ENCODE assay signal across 28 mouse cellular contexts in genomic region chr13:59689843-59690242, GRCm38 (mm10). TPM values are rescaled to one million over a fixed set of nuclear protein-coding genes. Genes with fewer than 3 reads are reported as not detected.
DNase-seq lines count a peak whose midpoint lies in the region; ATAC-seq and TF ChIP-seq lines count a peak whose summit lies in the region.
"Had no signal": no experiment of that assay in that cellular context is flagged by ENCODE, and none has a peak within 500 bp of the region (broad histone marks: within the 10 kb centered on the region; RNA-seq: fewer than 3 reads in every experiment).

No protein-coding gene starts in this region.

- 97% methylated on average over 3 of the region's 3 CpGs for WGBS in midbrain, embryonic 11.5 days
- 94% methylated on average over 3 of the region's 3 CpGs for WGBS in midbrain, embryonic 14.5 days
- WGBS in intestine, postnatal 0 days = 97% methylated on average over 3 of the region's 3 CpGs

- no peak for ATAC-seq in midbrain, embryonic 11.5 days (ENCODE audit: low FRiP score)
- no peak for ATAC-seq in midbrain, embryonic 14.5 days (ENCODE audit: low FRiP score, low TSS enrichment)
- peak; percentile 42 for ATAC-seq in megakaryocyte progenitor cell, adult 5-6 weeks (replicated peaks; ENCODE audit: poor library complexity)
- ATAC-seq in megakaryocyte-erythroid progenitor cell, adult 5-6 weeks (replicated peaks; ENCODE audit: low FRiP score, low TSS enrichment, poor library complexity, severe bottlenecking) = peak; percentile 23
- no peak for ATAC-seq in intestine, postnatal 0 days
- ATAC-seq: activated CD4-positive, CD25-positive, alpha-beta regulatory T cell, adult 4 months; CD4-positive, CD25-positive, alpha-beta regulatory T cell, adult 4 months; Patski had no signal

- no peak for TF ChIP-seq CTCF in MEL (IDR thresholded peaks at IDR 0.05 in 2 of 3, conservative IDR thresholded peaks at IDR 0.05 in 1 of 3; ENCODE audit: control insufficient read depth in 1 of 3, insufficient read depth in 1 of 3, low read depth in 2 of 3, low read length in 3 of 3, poor library complexity in 1 of 3, severe bottlenecking in 1 of 3)
- no peak for TF ChIP-seq CTCF in intestine, postnatal 0 days (IDR thresholded peaks at IDR 0.05; ENCODE audit: low read depth)

- TF ChIP-seq POLR2A in MEL (IDR thresholded peaks at IDR 0.05; ENCODE audit: control insufficient read depth in 1 of 2, insufficient read depth in 1 of 2, low read depth in 1 of 2, low read length in 2 of 2, poor library complexity in 1 of 2) = no peak

- no peak overlapping the region for H3K27ac ChIP-seq in midbrain, embryonic 11.5 days (ENCODE audit: low read depth, low read length)
- no peak overlapping the region for H3K27ac ChIP-seq in midbrain, embryonic 14.5 days (replicated peaks; ENCODE audit: low read depth, low read length)
- no peak overlapping the region for H3K27ac ChIP-seq in MEL (ENCODE audit: control insufficient read depth, low read depth, low read length)
- no peak overlapping the region for H3K27ac ChIP-seq in intestine, postnatal 0 days (ENCODE audit: low read depth, low read length)

- H3K4me1 ChIP-seq in midbrain, embryonic 11.5 days (ENCODE audit: control insufficient read depth, insufficient read depth, low read length) = no peaks in the 10 kb centered on the region; the same call in 1 of the 2 replicates
- H3K4me1 ChIP-seq in midbrain, embryonic 14.5 days (ENCODE audit: control insufficient read depth, insufficient read depth, low read length) = no peaks in the 10 kb centered on the region
- H3K4me1 ChIP-seq in MEL (ENCODE audit: control insufficient read depth in 1 of 2, insufficient read depth in 2 of 2, low read length in 2 of 2) = peaks cover 0 to 13% of the 10 kb centered on the region in 2 experiments; a peak in 3 of 4 replicates
- no peaks in the 10 kb centered on the region for H3K4me1 ChIP-seq in intestine, postnatal 0 days (replicated peaks; ENCODE audit: control insufficient read depth, insufficient read depth, low read length)

- no peaks in the 10 kb centered on the region for H3K36me3 ChIP-seq in midbrain, embryonic 11.5 days (ENCODE audit: control insufficient read depth, insufficient read depth, low read length)
- no peaks in the 10 kb centered on the region for H3K36me3 ChIP-seq in midbrain, embryonic 14.5 days (ENCODE audit: control insufficient read depth, insufficient read depth, low read length)
- peaks cover 0 to 11% of the 10 kb centered on the region in 2 experiments; a peak in 2 of 4 replicates for H3K36me3 ChIP-seq in MEL (ENCODE audit: control insufficient read depth in 1 of 2, insufficient read depth in 2 of 2, low read length in 2 of 2)
- no peaks in the 10 kb centered on the region for H3K36me3 ChIP-seq in intestine, postnatal 0 days (ENCODE audit: control insufficient read depth, insufficient read depth)
- H3K36me3 ChIP-seq: G1E had no signal

- TF ChIP-seq EP300 in MEL (IDR thresholded peaks at IDR 0.05; ENCODE audit: low read depth in 1 of 2, low read length in 2 of 2) = peak; percentile 58 to 71

- peak; percentile 68 for DNase-seq in midbrain, embryonic 11.5 days (ENCODE audit: low spot score, missing footprints)
- DNase-seq in midbrain, embryonic 14.5 days = no peak
- peak; percentile 37 for DNase-seq in MEL (ENCODE audit: low read depth, low spot score)
- no peak for DNase-seq in thymus, postnatal 36 days
- no peak for DNase-seq in lung, adult 18-20 months
- DNase-seq: adrenal gland, adult 2 months; adrenal gland, adult 8-10 months; adrenal gland, postnatal 10 days; adrenal gland, postnatal 14 days; adrenal gland, postnatal 25 days; adrenal gland, postnatal 36 days; B cell, adult 2 months; cerebellum, adult 11 months; cerebellum, adult 11-12 months; cerebellum, adult 18-20 months had no signal

- H3K9me3 ChIP-seq in midbrain, embryonic 11.5 days (ENCODE audit: control insufficient read depth, low read length) = no peaks in the 10 kb centered on the region
- no peaks in the 10 kb centered on the region for H3K9me3 ChIP-seq in midbrain, embryonic 14.5 days (ENCODE audit: control insufficient read depth, low read length)
- no peaks in the 10 kb centered on the region for H3K9me3 ChIP-seq in MEL (replicated peaks; ENCODE audit: insufficient read depth, low read length)
- H3K9me3 ChIP-seq in intestine, postnatal 0 days (ENCODE audit: control insufficient read depth) = no peaks in the 10 kb centered on the region

- H3K79me2 ChIP-seq in MEL (ENCODE audit: control insufficient read depth, insufficient read depth, low read length, poor library complexity) = no peaks in the 10 kb centered on the region

- no peak overlapping the region for H3K9ac ChIP-seq in midbrain, embryonic 11.5 days (ENCODE audit: low read length)
- H3K9ac ChIP-seq in midbrain, embryonic 14.5 days (replicated peaks; ENCODE audit: low read length) = no peak overlapping the region
- H3K9ac ChIP-seq in MEL (ENCODE audit: control insufficient read depth, low read depth, low read length, poor library complexity, severe bottlenecking) = no peak overlapping the region
- H3K9ac ChIP-seq in intestine, postnatal 0 days (ENCODE audit: low read depth, low read length) = no peak overlapping the region

- TF ChIP-seq RAD21 in MEL (IDR thresholded peaks at IDR 0.05; ENCODE audit: low read depth, low read length) = no peak

- no peaks in the 10 kb centered on the region; the same call in 1 of the 2 replicates for H3K27me3 ChIP-seq in midbrain, embryonic 11.5 days (ENCODE audit: control insufficient read depth, insufficient read depth, low read length)
- H3K27me3 ChIP-seq in midbrain, embryonic 14.5 days (ENCODE audit: control insufficient read depth, insufficient read depth, low read length) = no peaks in the 10 kb centered on the region
- H3K27me3 ChIP-seq in MEL (ENCODE audit: control insufficient read depth in 1 of 2, insufficient read depth in 2 of 2, low read length in 2 of 2) = no peaks in the 10 kb centered on the region
- H3K27me3 ChIP-seq in intestine, postnatal 0 days (replicated peaks; ENCODE audit: control insufficient read depth, insufficient read depth, low read length) = no peaks in the 10 kb centered on the region
- H3K27me3 ChIP-seq: Patski had no signal

- H3K4me2 ChIP-seq in midbrain, embryonic 11.5 days = no peak overlapping the region
- H3K4me2 ChIP-seq in midbrain, embryonic 14.5 days (ENCODE audit: low read length) = no peak overlapping the region
- no peak overlapping the region for H3K4me2 ChIP-seq in intestine, postnatal 0 days (replicated peaks; ENCODE audit: low read depth)

- H3K4me3 ChIP-seq in midbrain, embryonic 11.5 days (ENCODE audit: low read depth, low read length) = no peak overlapping the region
- no peak overlapping the region for H3K4me3 ChIP-seq in midbrain, embryonic 14.5 days (replicated peaks; ENCODE audit: low read depth, low read length)
- no peak overlapping the region for H3K4me3 ChIP-seq in MEL (ENCODE audit: control insufficient read depth in 1 of 2, insufficient read depth in 1 of 2, low read depth in 2 of 2, low read length in 2 of 2)
- no peak overlapping the region for H3K4me3 ChIP-seq in intestine, postnatal 0 days (ENCODE audit: low read depth, low read length)

RNA-seq across cellular contexts. Expression of gene 4921517D22Rik, which starts 4.1 kb away (rescaled TPM):
- polyA plus RNA-seq in midbrain, embryonic 11.5 days (2014; fragmentation: Nextera tagmentation; extraction: Ambion mirVana) = not detected in 2 replicates
- polyA plus RNA-seq in midbrain, embryonic 14.5 days (2014; fragmentation: Nextera tagmentation; extraction: Ambion mirVana) = not detected in 2 replicates
- total RNA-seq in MEL (2012; rRNA removed) = not detected in 2 replicates
- not detected for polyA plus RNA-seq in MEL (2012; ENCODE audit: insufficient read depth in 1 of 2, insufficient read length in 2 of 2, low read depth in 1 of 2, low replicate concordance in 2 of 2, missing spikeins in 1 of 2)
- total RNA-seq in megakaryocyte progenitor cell, adult 5-6 weeks (2015) = 0.05 TPM in 1 of 2 replicates, not detected in the other
- not detected in 2 replicates for total RNA-seq in megakaryocyte progenitor cell, adult 5-6 weeks (2017)
- total RNA-seq in megakaryocyte-erythroid progenitor cell, adult 5-6 weeks (2014; fragmentation: Nextera tagmentation) = not detected in 2 replicates
- not detected in 2 replicates for total RNA-seq in megakaryocyte-erythroid progenitor cell, adult 5-6 weeks (2017)
- not detected in 2 replicates for polyA plus RNA-seq in intestine, postnatal 0 days (2015; fragmentation: Nextera tagmentation; extraction: Ambion mirVana)
- total RNA-seq: adrenal gland, adult 18-20 months; adrenal gland, adult 2 months; adrenal gland, adult 8-10 months; adrenal gland, postnatal 10 days; adrenal gland, postnatal 14 days; adrenal gland, postnatal 25 days; adrenal gland, postnatal 36 days; adrenal gland, postnatal 4 days; CH12.LX; ES-E14 had no signal
- polyA plus RNA-seq: adrenal gland, adult 2 months; brain, embryonic 14.5 days; C2C12; CD4-positive, CD25-positive, alpha-beta regulatory T cell, adult 4 months; G1E; Patski had no signal

RNA-seq across cellular contexts. Expression of gene Golm1, which starts 14.2 kb away (rescaled TPM):
- 179 TPM in 2 replicates for polyA plus RNA-seq in midbrain, embryonic 11.5 days (2014; fragmentation: Nextera tagmentation; extraction: Ambion mirVana)
- polyA plus RNA-seq in midbrain, embryonic 14.5 days (2014; fragmentation: Nextera tagmentation; extraction: Ambion mirVana) = 27.5 and 46.0 TPM in 2 replicates
- 22.1 and 23.6 TPM in 2 replicates for total RNA-seq in MEL (2012; rRNA removed)
- polyA plus RNA-seq in MEL (2012; ENCODE audit: insufficient read depth in 1 of 2, insufficient read length in 2 of 2, low read depth in 1 of 2, low replicate concordance in 2 of 2, missing spikeins in 1 of 2) = 10 to 100 TPM in 1 of 2 experiments, not detected in 1; 26.8 TPM
- total RNA-seq in megakaryocyte progenitor cell, adult 5-6 weeks (2015) = 11.8 and 14.3 TPM in 2 replicates
- total RNA-seq in megakaryocyte progenitor cell, adult 5-6 weeks (2017) = 18.5 and 26.2 TPM in 2 replicates
- 69.6 and 76.7 TPM in 2 replicates for total RNA-seq in megakaryocyte-erythroid progenitor cell, adult 5-6 weeks (2014; fragmentation: Nextera tagmentation)
- 101 and 137 TPM in 2 replicates for total RNA-seq in megakaryocyte-erythroid progenitor cell, adult 5-6 weeks (2017)
- 29.6 and 34.3 TPM in 2 replicates for polyA plus RNA-seq in intestine, postnatal 0 days (2015; fragmentation: Nextera tagmentation; extraction: Ambion mirVana)

RNA-seq across cellular contexts. Expression of gene Spata31d1a, which starts 20.3 kb away (rescaled TPM):
- polyA plus RNA-seq in midbrain, embryonic 11.5 days (2014; fragmentation: Nextera tagmentation; extraction: Ambion mirVana) = not detected in 2 replicates
- 0.19 TPM in 1 of 2 replicates, not detected in the other for polyA plus RNA-seq in midbrain, embryonic 14.5 days (2014; fragmentation: Nextera tagmentation; extraction: Ambion mirVana)
- not detected in 2 replicates for total RNA-seq in MEL (2012; rRNA removed)
- polyA plus RNA-seq in MEL (2012; ENCODE audit: insufficient read depth in 1 of 2, insufficient read length in 2 of 2, low read depth in 1 of 2, low replicate concordance in 2 of 2, missing spikeins in 1 of 2) = under 1 TPM in 1 of 2 experiments, not detected in 1; 0.03 TPM
- total RNA-seq in megakaryocyte progenitor cell, adult 5-6 weeks (2015) = not detected in 2 replicates
- not detected in 2 replicates for total RNA-seq in megakaryocyte progenitor cell, adult 5-6 weeks (2017)
- 0.28 TPM in 1 of 2 replicates, not detected in the other for total RNA-seq in megakaryocyte-erythroid progenitor cell, adult 5-6 weeks (2014; fragmentation: Nextera tagmentation)
- not detected in 2 replicates for total RNA-seq in megakaryocyte-erythroid progenitor cell, adult 5-6 weeks (2017)
- not detected in 2 replicates for polyA plus RNA-seq in intestine, postnatal 0 days (2015; fragmentation: Nextera tagmentation; extraction: Ambion mirVana)
- total RNA-seq: adrenal gland, adult 18-20 months; adrenal gland, adult 2 months; adrenal gland, adult 8-10 months; adrenal gland, postnatal 10 days; adrenal gland, postnatal 14 days; adrenal gland, postnatal 25 days; adrenal gland, postnatal 36 days; adrenal gland, postnatal 4 days; CH12.LX had no signal
- polyA plus RNA-seq: activated CD4-positive, CD25-positive, alpha-beta regulatory T cell, adult 4 months; adrenal gland, adult 2 months; C2C12; CD4-positive, CD25-positive, alpha-beta regulatory T cell, adult 4 months; G1E had no signal

RNA-seq across cellular contexts. Expression of gene Spata31d1b, which starts 22.2 kb away (rescaled TPM):
- 0.05 TPM in 1 of 2 replicates, not detected in the other for polyA plus RNA-seq in midbrain, embryonic 11.5 days (2014; fragmentation: Nextera tagmentation; extraction: Ambion mirVana)
- polyA plus RNA-seq in midbrain, embryonic 14.5 days (2014; fragmentation: Nextera tagmentation; extraction: Ambion mirVana) = not detected in 2 replicates
- not detected in 2 replicates for total RNA-seq in MEL (2012; rRNA removed)
- not detected for polyA plus RNA-seq in MEL (2012; ENCODE audit: insufficient read depth in 1 of 2, insufficient read length in 2 of 2, low read depth in 1 of 2, low replicate concordance in 2 of 2, missing spikeins in 1 of 2)
- not detected in 2 replicates for total RNA-seq in megakaryocyte progenitor cell, adult 5-6 weeks (2015)
- not detected in 2 replicates for total RNA-seq in megakaryocyte progenitor cell, adult 5-6 weeks (2017)
- not detected in 2 replicates for total RNA-seq in megakaryocyte-erythroid progenitor cell, adult 5-6 weeks (2014; fragmentation: Nextera tagmentation)
- not detected in 2 replicates for total RNA-seq in megakaryocyte-erythroid progenitor cell, adult 5-6 weeks (2017)
- polyA plus RNA-seq in intestine, postnatal 0 days (2015; fragmentation: Nextera tagmentation; extraction: Ambion mirVana) = not detected in 2 replicates
- total RNA-seq: adrenal gland, adult 18-20 months; adrenal gland, adult 2 months; adrenal gland, adult 8-10 months; adrenal gland, postnatal 10 days; adrenal gland, postnatal 14 days; adrenal gland, postnatal 25 days; adrenal gland, postnatal 36 days; adrenal gland, postnatal 4 days had no signal
- polyA plus RNA-seq: activated CD4-positive, CD25-positive, alpha-beta regulatory T cell, adult 4 months; adrenal gland, adult 2 months; C2C12; CD4-positive, CD25-positive, alpha-beta regulatory T cell, adult 4 months; G1E; Patski had no signal

RNA-seq across cellular contexts. Expression of gene Spata31d1d, which starts 41.7 kb away (rescaled TPM):
- not detected in 2 replicates for polyA plus RNA-seq in midbrain, embryonic 11.5 days (2014; fragmentation: Nextera tagmentation; extraction: Ambion mirVana)
- polyA plus RNA-seq in midbrain, embryonic 14.5 days (2014; fragmentation: Nextera tagmentation; extraction: Ambion mirVana) = not detected in 2 replicates
- total RNA-seq in MEL (2012; rRNA removed) = not detected in 2 replicates
- polyA plus RNA-seq in MEL (2012; ENCODE audit: insufficient read depth in 1 of 2, insufficient read length in 2 of 2, low read depth in 1 of 2, low replicate concordance in 2 of 2, missing spikeins in 1 of 2) = not detected
- total RNA-seq in megakaryocyte progenitor cell, adult 5-6 weeks (2015) = not detected in 2 replicates
- total RNA-seq in megakaryocyte progenitor cell, adult 5-6 weeks (2017) = not detected in 2 replicates
- not detected in 2 replicates for total RNA-seq in megakaryocyte-erythroid progenitor cell, adult 5-6 weeks (2014; fragmentation: Nextera tagmentation)
- 0.42 TPM in 1 of 2 replicates, not detected in the other for total RNA-seq in megakaryocyte-erythroid progenitor cell, adult 5-6 weeks (2017)
- polyA plus RNA-seq in intestine, postnatal 0 days (2015; fragmentation: Nextera tagmentation; extraction: Ambion mirVana) = not detected in 2 replicates
- total RNA-seq: adrenal gland, adult 18-20 months; adrenal gland, adult 2 months; adrenal gland, adult 8-10 months; adrenal gland, postnatal 10 days; adrenal gland, postnatal 14 days; adrenal gland, postnatal 25 days; adrenal gland, postnatal 36 days; adrenal gland, postnatal 4 days; CH12.LX had no signal
- polyA plus RNA-seq: activated CD4-positive, CD25-positive, alpha-beta regulatory T cell, adult 4 months; adrenal gland, adult 2 months; C2C12; CD4-positive, CD25-positive, alpha-beta regulatory T cell, adult 4 months; G1E; Patski had no signal

Comparison
In these comparisons a context has a peak if more than half of its experiments do, and no peak if none do; other contexts are left out.
1. DNase-seq: peak in midbrain, embryonic 11.5 days (single experiment) and MEL (single experiment); none in midbrain, embryonic 14.5 days (single experiment), thymus, postnatal 36 days (0 of 2) and lung, adult 18-20 months (0 of 2).
2. ATAC-seq: peak in megakaryocyte progenitor cell, adult 5-6 weeks (single experiment) and megakaryocyte-erythroid progenitor cell, adult 5-6 weeks (single experiment); none in midbrain, embryonic 11.5 days (single experiment), midbrain, embryonic 14.5 days (single experiment) and intestine, postnatal 0 days (single experiment).